Mouse (Mus musculus) c-Kit-positive CD71-positive TER-119-positive erythroid progenitor cells, embryonic 14.5 days (primary cell): ENCODE results near the gene Cep350.

ENCODE experiments used
- DNase-seq: peaks from one replicate; pipeline ENCODE4 v3.0.0-alpha.2; 2013; ENCODE audit warnings: low spot score

Cep350 gene

GRCm38 (mm10) chr1:155809706-155810442, 163.2 kb downstream of the Cep350 start:
- DNase-seq = no peak

GRCm38 (mm10) chr1:155808261-155808660, 164.8 kb downstream of the Cep350 start:
- DNase-seq = no peak

GRCm38 (mm10) chr1:155805607-155806006, 167.4 kb downstream of the Cep350 start:
- DNase-seq = no peak

- no peak for DNase-seq
Observed at GRCm38 (mm10) chr1:155801014-155801991, 171.8 kb downstream of the Cep350 start.

- no peak for DNase-seq
Observed at GRCm38 (mm10) chr1:155798000-155798399, 175.1 kb downstream of the Cep350 start.

GRCm38 (mm10) chr1:155797425-155797824, 175.6 kb downstream of the Cep350 start:
- no peak for DNase-seq

- DNase-seq = peak; percentile 28
Observed at GRCm38 (mm10) chr1:155796757-155797405, 176.2 kb downstream of the Cep350 start.

- no peak for DNase-seq
Observed at GRCm38 (mm10) chr1:155795791-155796233, 177.2 kb downstream of the Cep350 start.
